Mouse (Mus musculus): Measurements from ENCODE around the gene Pip4k2a. TPM values are rescaled to one million over a fixed set of nuclear protein-coding genes. Genes with fewer than 3 reads are reported as not detected.

Pip4k2a gene
- total RNA-seq, 4 experiments from 2014 or later, result 60.6 to 67.9 (median 63.7) TPM

GRCm38 (mm10) chr2:18799265-18799965 lies 198.5 kb downstream of the Pip4k2a start:
- DNase-seq (ENCODE audit: low spot score in 2 of 2), result no peak

GRCm38 (mm10) chr2:18797776-18798175 lies 200.2 kb downstream of the Pip4k2a start:
- DNase-seq (ENCODE audit: low spot score in 2 of 2), result no peak

DNA sequence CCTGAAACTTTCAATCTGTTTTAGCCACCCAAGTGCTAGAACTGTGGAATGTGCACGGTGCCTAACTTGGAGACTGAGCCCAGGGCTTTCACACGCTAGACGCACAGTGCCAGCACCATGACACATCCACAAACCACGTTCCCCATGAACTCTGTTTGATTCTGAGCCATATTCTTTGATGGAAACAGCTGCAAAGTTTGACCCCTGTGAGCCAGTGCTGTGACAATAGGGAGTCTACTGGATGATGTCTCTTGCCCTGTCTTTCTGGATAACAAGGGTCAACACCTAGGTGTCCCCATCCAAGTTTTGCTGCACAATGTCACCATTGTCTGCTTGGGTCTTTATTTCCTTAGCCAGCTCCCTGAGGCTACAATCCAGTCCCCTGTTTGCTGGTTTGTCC lies 203.7 kb downstream of the Pip4k2a start:
- no peak for DNase-seq (ENCODE audit: low spot score in 2 of 2)

Other genes with a start within 250 kb of the Pip4k2a start
- gene 4930426L09Rik, start 217 bp upstream of the Pip4k2a start, total RNA-seq (2022), result 1 to 10 TPM in 2 of 4 experiments, under 1 TPM in 2; 0.53 to 1.2 (median 0.96) TPM
- gene Armc3, start 201.2 kb upstream of the Pip4k2a start, total RNA-seq (2022), result 1 to 10 TPM in 1 of 4 experiments, under 1 TPM in 3; 0.66 to 1.2 (median 0.87) TPM